Mouse (Mus musculus) bone marrow, adult 2 months (tissue): Measurements from ENCODE around the gene Zfp740.

Experiments
- CTCF ChIP-seq: fragments of 200-500 bp; IDR thresholded peaks from 2 replicates; pipeline ENCODE4 v1.5.1; 2011; ENCODE audit warnings: low read length, control low read depth; ENCODE audit not compliant: control insufficient read depth, insufficient read depth
- POLR2A ChIP-seq: fragments of 200-500 bp; IDR thresholded peaks from 2 replicates; pipeline ENCODE4 v1.6.1; 2011; ENCODE audit warnings: low read depth, mild to moderate bottlenecking, control low read depth, low read length, borderline replicate concordance; ENCODE audit not compliant: control insufficient read depth

DNA sequence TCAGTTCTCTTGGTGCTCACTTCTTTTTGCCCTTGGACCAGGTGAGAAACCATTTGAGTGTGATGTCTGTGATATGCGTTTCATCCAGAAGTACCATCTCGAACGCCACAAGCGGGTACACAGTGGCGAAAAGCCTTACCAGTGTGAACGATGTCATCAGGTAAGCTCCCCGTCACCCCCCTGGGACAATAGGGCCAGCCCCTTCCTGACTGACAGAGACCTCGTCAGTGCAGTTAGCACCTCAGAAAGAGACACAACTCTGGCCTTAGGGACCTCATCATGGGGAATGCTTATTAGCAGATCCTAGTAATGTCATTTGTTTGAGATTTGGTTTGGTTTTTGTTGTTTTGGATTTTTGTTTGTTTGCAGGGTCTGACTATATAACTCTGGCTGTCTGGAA lies 6.1 kb downstream of the Zfp740 start:
- no peak for TF ChIP-seq CTCF
- TF ChIP-seq POLR2A = no peak
